Mouse (Mus musculus): ENCODE measurements around the gene Gm20422. TPM values are rescaled to one million over a fixed set of nuclear protein-coding genes. Genes with fewer than 3 reads are reported as not detected.
A peak's percentile ranks its signal among the peaks of the same experiment; 100 is the strongest.

The Gm20422 gene
- polyA plus RNA-seq (2016; fragmentation: Nextera tagmentation; extraction: Ambion mirVana): not detected in 2 replicates

- peak; percentile 98 for ATAC-seq (ENCODE audit: insufficient number of reproducible peaks, insufficient read depth, low FRiP score, low TSS enrichment, low read depth)
- Histone ChIP-seq H3K9me3 (no peaks in the 10 kb centered on the region), H3K4me2 (peak within 1 kb of the TSS; percentile 72), H3K27ac (peak within 1 kb of the TSS; percentile 99), H3K4me1 (replicated peaks) (peaks cover 26% of the 10 kb centered on the region), H3K4me3 (replicated peaks) (peak within 1 kb of the TSS; percentile 73), H3K27me3 (no peaks in the 10 kb centered on the region), H3K9ac (replicated peaks) (peak within 1 kb of the TSS; percentile 87), H3K36me3 (peaks cover 8% of the 10 kb centered on the region; the same call in 1 of the 2 replicates)
- under 1% methylated on average over 41 of the region's 41 CpGs for WGBS
These were observed at the start of gene Gm20422 for GRCm38 (mm10) chr8:69774503-69775148. Gene Gm20422, minus strand, starts transcription at chr8:69774886.

- peak; percentile 80 for ATAC-seq (ENCODE audit: insufficient number of reproducible peaks, insufficient read depth, low FRiP score, low TSS enrichment, low read depth)
- Histone ChIP-seq H3K27ac (peak within 1 kb of the TSS; percentile 87), H3K4me1 (replicated peaks) (peaks cover 31% of the 10 kb centered on the region), H3K9ac (replicated peaks) (peak within 1 kb of the TSS; percentile 76), H3K4me3 (replicated peaks) (peak within 1 kb of the TSS; percentile 64), H3K9me3 (no peaks in the 10 kb centered on the region), H3K27me3 (no peaks in the 10 kb centered on the region), H3K36me3 (peaks cover 43% of the 10 kb centered on the region), H3K4me2 (peak within 1 kb of the TSS; percentile 80)
- 1% methylated on average over 33 of the region's 35 CpGs for WGBS
These were observed 47.9 kb upstream of the Gm20422 start, which contains the start of gene Lpar2 for GRCm38 (mm10) chr8:69822386-69823191. Gene Lpar2, plus strand, starts transcription at chr8:69822429.

GRCm38 (mm10) chr8:69821971-69822385 is 47.3 kb upstream of the Gm20422 start:
- Histone ChIP-seq H3K27ac (peak overlapping the region; percentile 87; the same call in 1 of the 2 replicates), H3K27me3 (no peaks in the 10 kb centered on the region), H3K4me2 (peak overlapping the region; percentile 80), H3K9me3 (no peaks in the 10 kb centered on the region), H3K9ac (replicated peaks) (peak overlapping the region; percentile 76), H3K4me3 (replicated peaks) (peak overlapping the region; percentile 64), H3K4me1 (replicated peaks) (peaks cover 31% of the 10 kb centered on the region), H3K36me3 (peaks cover 43% of the 10 kb centered on the region)
- ATAC-seq (ENCODE audit: insufficient number of reproducible peaks, insufficient read depth, low FRiP score, low TSS enrichment, low read depth): peak; percentile 34; the same call in 1 of the 2 replicates
- WGBS: under 1% methylated on average over 16 of the region's 22 CpGs

- Histone ChIP-seq H3K9ac (replicated peaks) (no peak overlapping the region), H3K4me1 (replicated peaks) (peaks cover 31% of the 10 kb centered on the region), H3K27me3 (no peaks in the 10 kb centered on the region), H3K27ac (no peak overlapping the region), H3K36me3 (peaks cover 46% of the 10 kb centered on the region), H3K4me3 (replicated peaks) (no peak overlapping the region), H3K9me3 (no peaks in the 10 kb centered on the region), H3K4me2 (no peak overlapping the region)
- 74% methylated on average over 9 of the region's 9 CpGs for WGBS
- no peak for ATAC-seq (ENCODE audit: insufficient number of reproducible peaks, insufficient read depth, low FRiP score, low TSS enrichment, low read depth)
These were observed 45.8 kb upstream of the Gm20422 start for GRCm38 (mm10) chr8:69820466-69820865.

GRCm38 (mm10) chr8:69815396-69815795 is 40.7 kb upstream of the Gm20422 start:
- Histone ChIP-seq H3K4me1 (replicated peaks) (no peaks in the 10 kb centered on the region), H3K27ac (no peak overlapping the region), H3K4me2 (no peak overlapping the region), H3K27me3 (no peaks in the 10 kb centered on the region), H3K36me3 (peaks cover 56% of the 10 kb centered on the region), H3K9me3 (no peaks in the 10 kb centered on the region), H3K4me3 (replicated peaks) (no peak overlapping the region), H3K9ac (replicated peaks) (no peak overlapping the region)
- ATAC-seq (ENCODE audit: insufficient number of reproducible peaks, insufficient read depth, low FRiP score, low TSS enrichment, low read depth): no peak
- 91% methylated on average over 4 of the region's 4 CpGs for WGBS

- H3K27ac ChIP-seq: no peak overlapping the region
- no peak overlapping the region for H3K9ac ChIP-seq (replicated peaks)
- no peaks in the 10 kb centered on the region for H3K9me3 ChIP-seq
- ATAC-seq (ENCODE audit: insufficient number of reproducible peaks, insufficient read depth, low FRiP score, low TSS enrichment, low read depth): no peak
- H3K27me3 ChIP-seq: no peaks in the 10 kb centered on the region
- WGBS: 94% methylated on average over 2 of the region's 2 CpGs
- H3K4me3 ChIP-seq (replicated peaks): no peak overlapping the region
- no peak overlapping the region for H3K4me2 ChIP-seq
- peaks cover 56% of the 10 kb centered on the region for H3K36me3 ChIP-seq
- H3K4me1 ChIP-seq (replicated peaks): no peaks in the 10 kb centered on the region
These were observed 40.2 kb upstream of the Gm20422 start for GRCm38 (mm10) chr8:69814881-69815280.

GRCm38 (mm10) chr8:69809820-69810219 is 35.1 kb upstream of the Gm20422 start:
- Histone ChIP-seq H3K27me3 (no peaks in the 10 kb centered on the region), H3K9ac (replicated peaks) (no peak overlapping the region), H3K4me3 (replicated peaks) (no peak overlapping the region), H3K9me3 (no peaks in the 10 kb centered on the region), H3K27ac (no peak overlapping the region), H3K4me1 (replicated peaks) (peaks cover 13% of the 10 kb centered on the region), H3K36me3 (peaks cover 58% of the 10 kb centered on the region), H3K4me2 (no peak overlapping the region; the same call in 1 of the 2 replicates)
- 53% methylated on average over 3 of the region's 3 CpGs for WGBS
- no peak for ATAC-seq (ENCODE audit: insufficient number of reproducible peaks, insufficient read depth, low FRiP score, low TSS enrichment, low read depth)

- H3K4me1 ChIP-seq (replicated peaks): peaks cover 13% of the 10 kb centered on the region
- H3K9ac ChIP-seq (replicated peaks): peak overlapping the region; percentile 65
- WGBS: 1% methylated on average over 23 of the region's 23 CpGs
- H3K27me3 ChIP-seq: no peaks in the 10 kb centered on the region
- H3K27ac ChIP-seq: no peak overlapping the region
- H3K4me3 ChIP-seq (replicated peaks): peak overlapping the region; percentile 51
- peak; percentile 16; the same call in 1 of the 2 replicates for ATAC-seq (ENCODE audit: insufficient number of reproducible peaks, insufficient read depth, low FRiP score, low TSS enrichment, low read depth)
- peak overlapping the region; percentile 95 for H3K4me2 ChIP-seq
- peaks cover 57% of the 10 kb centered on the region for H3K36me3 ChIP-seq
- no peaks in the 10 kb centered on the region for H3K9me3 ChIP-seq
These were observed 34.2 kb upstream of the Gm20422 start for GRCm38 (mm10) chr8:69808864-69809403.

- H3K36me3 ChIP-seq: peaks cover 57% of the 10 kb centered on the region
- 6% methylated on average over 25 of the region's 28 CpGs for WGBS
- H3K9me3 ChIP-seq: no peaks in the 10 kb centered on the region
- H3K9ac ChIP-seq (replicated peaks): peak within 1 kb of the TSS; percentile 65
- H3K4me3 ChIP-seq (replicated peaks): peak within 1 kb of the TSS; percentile 51
- peaks cover 13% of the 10 kb centered on the region for H3K4me1 ChIP-seq (replicated peaks)
- H3K4me2 ChIP-seq: peak within 1 kb of the TSS; percentile 95
- ATAC-seq (ENCODE audit: insufficient number of reproducible peaks, insufficient read depth, low FRiP score, low TSS enrichment, low read depth): peak; percentile 60
- H3K27ac ChIP-seq: no peak within 1 kb of the TSS
- H3K27me3 ChIP-seq: no peaks in the 10 kb centered on the region
These were observed 33.6 kb upstream of the Gm20422 start, which contains the start of gene Gmip for GRCm38 (mm10) chr8:69808094-69808863. Gene Gmip, plus strand, starts transcription at chr8:69808679.

GRCm38 (mm10) chr8:69807236-69807635 is 32.5 kb upstream of the Gm20422 start:
- no peak overlapping the region for H3K4me3 ChIP-seq (replicated peaks)
- ATAC-seq (ENCODE audit: insufficient number of reproducible peaks, insufficient read depth, low FRiP score, low TSS enrichment, low read depth): no peak
- no peaks in the 10 kb centered on the region for H3K9me3 ChIP-seq
- peaks cover 67% of the 10 kb centered on the region for H3K36me3 ChIP-seq
- H3K4me2 ChIP-seq: no peak overlapping the region
- 0 out of 2 replicates have a peak overlapping the region, but pooled peaks have one; percentile 12 for H3K9ac ChIP-seq (replicated peaks)
- H3K27me3 ChIP-seq: no peaks in the 10 kb centered on the region
- 90% methylated on average over 5 of the region's 5 CpGs for WGBS
- H3K27ac ChIP-seq: no peak overlapping the region
- H3K4me1 ChIP-seq (replicated peaks): peaks cover 13% of the 10 kb centered on the region

Data from limb, embryonic 12.5 days (tissue).